Mouse (Mus musculus): ENCODE measurements around the gene Fxn.

DNA sequence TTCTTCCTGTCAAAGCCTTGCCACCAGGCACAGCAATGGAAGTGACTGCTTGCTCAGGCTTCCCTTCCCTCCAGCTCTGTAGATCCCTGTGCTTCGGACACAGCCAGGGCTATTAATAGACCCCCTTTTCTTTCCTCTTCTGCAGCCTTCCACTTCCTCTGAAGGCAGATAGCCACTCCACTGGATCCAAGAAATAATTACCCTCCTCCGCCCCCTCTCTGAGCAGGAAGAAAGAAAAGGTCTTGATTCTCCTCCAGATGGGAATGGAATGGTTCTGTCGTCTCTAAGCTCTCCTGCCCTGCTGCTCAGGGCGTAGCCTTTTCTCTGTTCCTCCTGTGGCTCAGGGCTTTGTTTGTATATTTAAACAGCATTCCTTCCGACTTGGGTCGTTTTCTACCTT is 28.5 kb downstream of the Fxn start:
- no peak for TF ChIP-seq CTCF (conservative IDR thresholded peaks at IDR 0.05; ENCODE audit: insufficient read depth, insufficient read length, low read depth, low read length)
- TF ChIP-seq POLR2A (IDR thresholded peaks at IDR 0.05; ENCODE audit: low read depth, low read length), result no peak

Measured in kidney, adult 2 months (tissue).